ENCODE assay signal across 27 mouse cellular contexts in the genomic region with DNA sequence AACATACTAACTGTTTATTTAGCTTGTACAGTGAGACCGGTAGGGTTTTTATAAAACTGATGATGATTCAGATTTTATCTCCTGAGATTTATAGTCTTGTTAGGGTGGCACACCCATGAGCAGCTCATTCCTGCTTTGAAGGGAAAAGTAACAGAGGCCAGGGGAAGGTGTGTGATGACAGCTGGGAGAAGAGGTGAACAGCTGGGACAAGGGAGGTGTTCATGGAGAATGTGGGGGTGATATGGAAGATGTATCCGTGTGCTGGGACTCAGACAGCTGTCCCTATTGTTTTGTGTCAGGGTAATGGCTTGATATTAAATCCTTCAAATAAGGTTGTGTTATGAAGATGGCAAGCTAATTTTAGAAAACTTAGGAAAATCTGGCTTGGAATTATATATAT.
"Had no signal": no experiment of that assay in that cellular context is flagged by ENCODE, and none has a peak within 500 bp of the region (broad histone marks: within the 10 kb centered on the region; RNA-seq: fewer than 3 reads in every experiment).

No protein-coding gene starts in this region.

- H3K4me3 ChIP-seq: embryonic facial prominence, embryonic 10.5 days; embryonic facial prominence, embryonic 12.5 days; embryonic facial prominence, embryonic 13.5 days; embryonic facial prominence, embryonic 15.5 days; erythroblast, embryonic 14.5 days; forebrain, embryonic 10.5 days; forebrain, embryonic 12.5 days; forebrain, embryonic 13.5 days; forebrain, embryonic 15.5 days; gastrocnemius, adult 2 months; heart, adult 2 months had no signal

- H3K4me2 ChIP-seq: embryonic facial prominence, embryonic 12.5 days; embryonic facial prominence, embryonic 13.5 days; embryonic facial prominence, embryonic 15.5 days; forebrain, embryonic 12.5 days; forebrain, embryonic 13.5 days; forebrain, embryonic 15.5 days had no signal

- ATAC-seq: forebrain, embryonic 13.5 days; forebrain, embryonic 14.5 days; forebrain, embryonic 15.5 days; forebrain, embryonic 16.5 days; forebrain, postnatal 0 days had no signal

- H3K27me3 ChIP-seq: embryonic facial prominence, embryonic 12.5 days; embryonic facial prominence, embryonic 13.5 days; embryonic facial prominence, embryonic 15.5 days; forebrain, embryonic 12.5 days; forebrain, embryonic 13.5 days; forebrain, embryonic 15.5 days had no signal

- H3K36me3 ChIP-seq: embryonic facial prominence, embryonic 10.5 days; embryonic facial prominence, embryonic 12.5 days; embryonic facial prominence, embryonic 13.5 days; embryonic facial prominence, embryonic 15.5 days; forebrain, embryonic 10.5 days; forebrain, embryonic 12.5 days; forebrain, embryonic 15.5 days had no signal

- DNase-seq: cerebellum, adult 9-10 months; cerebellum, adult 9-11 months; cerebellum, postnatal 10 days; cerebellum, postnatal 14 days; cerebellum, postnatal 25 days; cerebellum, postnatal 36 days; embryo, embryonic 11 days; forebrain, postnatal 0 days; gastrocnemius, adult 2 months; gastrocnemius, postnatal 10 days; gastrocnemius, postnatal 14 days; gastrocnemius, postnatal 25 days; gastrocnemius, postnatal 36 days; heart, adult 11 months; heart, adult 18-20 months; heart, adult 2 months had no signal
